In the genomic region with DNA sequence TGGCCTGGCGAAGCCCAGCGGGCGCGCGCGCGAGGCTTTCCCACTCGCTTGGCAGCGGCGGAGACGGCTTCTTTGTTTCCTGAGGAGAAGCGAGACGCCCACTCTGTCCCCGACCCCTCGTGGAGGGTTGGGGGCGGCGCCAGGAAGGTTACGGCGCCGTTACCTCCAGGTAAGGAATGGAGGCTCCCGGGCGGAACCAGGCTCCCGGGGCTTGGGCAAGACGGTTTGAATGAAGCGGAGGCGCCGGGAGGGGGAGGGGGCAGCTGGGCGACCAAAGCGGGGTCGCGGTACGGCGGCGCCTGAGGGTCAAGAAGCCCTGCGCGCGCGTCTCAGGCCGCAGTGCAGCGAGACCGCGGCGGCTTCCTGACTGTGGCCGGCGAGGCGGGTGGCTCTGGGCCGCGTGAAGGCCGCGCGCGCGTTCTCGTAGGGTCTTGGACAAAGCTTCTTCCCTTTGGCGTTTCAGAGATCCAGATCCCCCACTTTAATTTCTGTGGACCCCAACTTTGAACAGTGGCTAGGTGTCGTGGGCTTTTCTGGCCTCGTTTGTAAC, we compare ENCODE assay signal across 7 mouse cellular contexts. TPM values are rescaled to one million over a fixed set of nuclear protein-coding genes. Genes with fewer than 3 reads are reported as not detected.
A peak's percentile ranks its signal among the peaks of the same experiment; 100 is the strongest.
DNase-seq lines count a peak whose midpoint lies in the region; ATAC-seq and TF ChIP-seq lines count a peak whose summit lies in the region.

No protein-coding gene starts in this region.

- no peaks in the 10 kb centered on the region for H3K27me3 ChIP-seq in embryonic facial prominence, embryonic 15.5 days
- no peaks in the 10 kb centered on the region for H3K27me3 ChIP-seq in heart, embryonic 10.5 days (ENCODE audit: insufficient read depth, poor library complexity, severe bottlenecking)
- no peaks in the 10 kb centered on the region for H3K27me3 ChIP-seq in kidney, embryonic 15.5 days
- H3K27me3 ChIP-seq in limb, embryonic 15.5 days = no peaks in the 10 kb centered on the region
- no peaks in the 10 kb centered on the region for H3K27me3 ChIP-seq in midbrain, embryonic 16.5 days (ENCODE audit: control insufficient read depth, insufficient read depth, low read depth, low read length)

- H3K27ac ChIP-seq in bone marrow macrophage, adult 2 months (ENCODE audit: insufficient read depth, low read depth, low read length) = peak overlapping the region; percentile 89
- H3K27ac ChIP-seq in embryonic facial prominence, embryonic 15.5 days (replicated peaks) = peak overlapping the region; percentile 97
- H3K27ac ChIP-seq in heart, embryonic 10.5 days = peak overlapping the region; percentile 99
- H3K27ac ChIP-seq in kidney, embryonic 15.5 days = peak overlapping the region; percentile 99
- H3K27ac ChIP-seq in limb, embryonic 15.5 days = peak overlapping the region; percentile 98
- peak overlapping the region; percentile 99 for H3K27ac ChIP-seq in midbrain, embryonic 16.5 days (ENCODE audit: low read length)

- peaks cover 13% of the 10 kb centered on the region for H3K4me1 ChIP-seq in bone marrow macrophage, adult 2 months (ENCODE audit: control insufficient read depth, insufficient read depth, low read length)
- H3K4me1 ChIP-seq in embryonic facial prominence, embryonic 15.5 days = peaks cover 17% of the 10 kb centered on the region
- peaks cover 14% of the 10 kb centered on the region; the same call in 1 of the 2 replicates for H3K4me1 ChIP-seq in heart, embryonic 10.5 days
- peaks cover 25% of the 10 kb centered on the region for H3K4me1 ChIP-seq in kidney, embryonic 15.5 days
- peaks cover 18% of the 10 kb centered on the region for H3K4me1 ChIP-seq in limb, embryonic 15.5 days
- peaks cover 32% of the 10 kb centered on the region for H3K4me1 ChIP-seq in midbrain, embryonic 16.5 days (ENCODE audit: control insufficient read depth, insufficient read depth, low read length)

- H3K4me2 ChIP-seq in embryonic facial prominence, embryonic 15.5 days (replicated peaks) = peak overlapping the region; percentile 73
- H3K4me2 ChIP-seq in kidney, embryonic 15.5 days = peak overlapping the region; percentile 65
- peak overlapping the region; percentile 56 for H3K4me2 ChIP-seq in limb, embryonic 15.5 days
- H3K4me2 ChIP-seq in midbrain, embryonic 16.5 days (ENCODE audit: low read length) = peak overlapping the region; percentile 60

- H3K9me3 ChIP-seq in embryonic facial prominence, embryonic 15.5 days (replicated peaks) = no peaks in the 10 kb centered on the region
- H3K9me3 ChIP-seq in heart, embryonic 10.5 days = no peaks in the 10 kb centered on the region
- no peaks in the 10 kb centered on the region for H3K9me3 ChIP-seq in kidney, embryonic 15.5 days (replicated peaks)
- no peaks in the 10 kb centered on the region for H3K9me3 ChIP-seq in limb, embryonic 15.5 days
- H3K9me3 ChIP-seq in midbrain, embryonic 16.5 days (replicated peaks; ENCODE audit: control insufficient read depth, low read length, poor library complexity, severe bottlenecking) = no peaks in the 10 kb centered on the region

- H3K9ac ChIP-seq in embryonic facial prominence, embryonic 15.5 days = peak overlapping the region; percentile 52
- H3K9ac ChIP-seq in kidney, embryonic 15.5 days = peak overlapping the region; percentile 89
- H3K9ac ChIP-seq in limb, embryonic 15.5 days = peak overlapping the region; percentile 85
- H3K9ac ChIP-seq in midbrain, embryonic 16.5 days (ENCODE audit: low read depth, low read length) = peak overlapping the region; percentile 75

- WGBS in embryonic facial prominence, embryonic 15.5 days = under 1% methylated on average over 57 of the region's 57 CpGs
- WGBS in heart, embryonic 10.5 days = under 1% methylated on average over 57 of the region's 57 CpGs
- under 1% methylated on average over 57 of the region's 57 CpGs for WGBS in kidney, embryonic 15.5 days
- under 1% methylated on average over 56 of the region's 57 CpGs for WGBS in limb, embryonic 15.5 days
- WGBS in midbrain, embryonic 16.5 days = under 1% methylated on average over 45 of the region's 57 CpGs

- TF ChIP-seq POLR2A in bone marrow macrophage, adult 2 months (IDR thresholded peaks at IDR 0.05; ENCODE audit: borderline replicate concordance, low read depth, low read length) = no peak

- H3K36me3 ChIP-seq in embryonic facial prominence, embryonic 15.5 days = no peaks in the 10 kb centered on the region
- H3K36me3 ChIP-seq in heart, embryonic 10.5 days = peaks cover 13% of the 10 kb centered on the region
- H3K36me3 ChIP-seq in kidney, embryonic 15.5 days = peaks cover 4% of the 10 kb centered on the region
- H3K36me3 ChIP-seq in limb, embryonic 15.5 days = no peaks in the 10 kb centered on the region
- H3K36me3 ChIP-seq in midbrain, embryonic 16.5 days (ENCODE audit: control insufficient read depth, insufficient read depth, low read length) = no peaks in the 10 kb centered on the region

- ATAC-seq in embryonic facial prominence, embryonic 15.5 days (ENCODE audit: insufficient number of reproducible peaks, low FRiP score, low TSS enrichment, low read depth) = peak; percentile 84
- ATAC-seq in kidney, embryonic 15.5 days (replicated peaks; ENCODE audit: low FRiP score) = peak; percentile 87
- ATAC-seq in limb, embryonic 15.5 days (ENCODE audit: insufficient number of reproducible peaks, low FRiP score, low TSS enrichment, low read depth) = peak; percentile 82
- ATAC-seq in midbrain, embryonic 16.5 days = peak; percentile 79

- peak; percentile 93 for DNase-seq in heart, embryonic 10.5 days (ENCODE audit: low spot score)
- peak; percentile 82 to 89 for DNase-seq in spleen, postnatal 10 days (ENCODE audit: low spot score in 2 of 2)

- TF ChIP-seq CTCF in bone marrow macrophage, adult 2 months (IDR thresholded peaks at IDR 0.05; ENCODE audit: low read depth, low read length) = no peak

- peak overlapping the region; percentile 94 for H3K4me3 ChIP-seq in bone marrow macrophage, adult 2 months (ENCODE audit: insufficient read depth, low read length)
- peak overlapping the region; percentile 62 for H3K4me3 ChIP-seq in embryonic facial prominence, embryonic 15.5 days (replicated peaks)
- H3K4me3 ChIP-seq in heart, embryonic 10.5 days = peak overlapping the region; percentile 88
- peak overlapping the region; percentile 90 for H3K4me3 ChIP-seq in kidney, embryonic 15.5 days (replicated peaks)
- peak overlapping the region; percentile 83 for H3K4me3 ChIP-seq in limb, embryonic 15.5 days
- H3K4me3 ChIP-seq in midbrain, embryonic 16.5 days (ENCODE audit: low read depth, low read length) = peak overlapping the region; percentile 79

RNA-seq across cellular contexts. Expression of a gene that starts 0.3 kb away (rescaled TPM):
- polyA plus RNA-seq in bone marrow macrophage, adult 2 months (2012; ENCODE audit: insufficient read depth, insufficient read length, missing spikeins) = 43.7 and 49.8 TPM in 2 replicates
- polyA plus RNA-seq in embryonic facial prominence, embryonic 15.5 days (2015; fragmentation: Nextera tagmentation; extraction: Ambion mirVana) = 75.5 and 78.5 TPM in 2 replicates
- 91.1 and 113 TPM in 2 replicates for polyA plus RNA-seq in heart, embryonic 10.5 days (2016; fragmentation: Nextera tagmentation; extraction: Ambion mirVana)
- 91.0 and 101 TPM in 2 replicates for polyA plus RNA-seq in kidney, embryonic 15.5 days (2015; fragmentation: Nextera tagmentation; extraction: Ambion mirVana)
- polyA plus RNA-seq in limb, embryonic 15.5 days (2015; fragmentation: Nextera tagmentation; extraction: Ambion mirVana) = 65.4 and 68.7 TPM in 2 replicates
- polyA plus RNA-seq in midbrain, embryonic 16.5 days (2015; fragmentation: Nextera tagmentation; extraction: Ambion mirVana) = 129 and 137 TPM in 2 replicates

RNA-seq across cellular contexts. Expression of a gene that starts 23.7 kb away (rescaled TPM):
- 16.1 and 17.9 TPM in 2 replicates for polyA plus RNA-seq in bone marrow macrophage, adult 2 months (2012; ENCODE audit: insufficient read depth, insufficient read length, missing spikeins)
- polyA plus RNA-seq in embryonic facial prominence, embryonic 15.5 days (2015; fragmentation: Nextera tagmentation; extraction: Ambion mirVana) = 28.1 and 29.2 TPM in 2 replicates
- polyA plus RNA-seq in heart, embryonic 10.5 days (2016; fragmentation: Nextera tagmentation; extraction: Ambion mirVana) = 17.1 and 22.8 TPM in 2 replicates
- 29.7 and 32.7 TPM in 2 replicates for polyA plus RNA-seq in kidney, embryonic 15.5 days (2015; fragmentation: Nextera tagmentation; extraction: Ambion mirVana)
- 23.3 and 23.6 TPM in 2 replicates for polyA plus RNA-seq in limb, embryonic 15.5 days (2015; fragmentation: Nextera tagmentation; extraction: Ambion mirVana)
- 24.9 and 26.9 TPM in 2 replicates for polyA plus RNA-seq in midbrain, embryonic 16.5 days (2015; fragmentation: Nextera tagmentation; extraction: Ambion mirVana)

RNA-seq across cellular contexts. Expression of a gene that starts 23.8 kb away (rescaled TPM):
- 15.5 and 16.4 TPM in 2 replicates for polyA plus RNA-seq in bone marrow macrophage, adult 2 months (2012; ENCODE audit: insufficient read depth, insufficient read length, missing spikeins)
- polyA plus RNA-seq in embryonic facial prominence, embryonic 15.5 days (2015; fragmentation: Nextera tagmentation; extraction: Ambion mirVana) = 34.6 and 35.4 TPM in 2 replicates
- polyA plus RNA-seq in heart, embryonic 10.5 days (2016; fragmentation: Nextera tagmentation; extraction: Ambion mirVana) = 27.4 and 33.3 TPM in 2 replicates
- 28.4 and 28.6 TPM in 2 replicates for polyA plus RNA-seq in kidney, embryonic 15.5 days (2015; fragmentation: Nextera tagmentation; extraction: Ambion mirVana)
- polyA plus RNA-seq in limb, embryonic 15.5 days (2015; fragmentation: Nextera tagmentation; extraction: Ambion mirVana) = 28.3 and 31.4 TPM in 2 replicates
- 58.6 and 59.0 TPM in 2 replicates for polyA plus RNA-seq in midbrain, embryonic 16.5 days (2015; fragmentation: Nextera tagmentation; extraction: Ambion mirVana)

Comparison
In these comparisons a context has a peak if more than half of its experiments do, and no peak if none do; other contexts are left out.
1. Peak in every context shown above with its lines: DNase-seq, ATAC-seq, H3K4me3 ChIP-seq and H3K27ac ChIP-seq.